Mouse (Mus musculus): ENCODE results near the gene Ifnlr1. TPM values are rescaled to one million over a fixed set of nuclear protein-coding genes. Genes with fewer than 3 reads are reported as not detected.

The Ifnlr1 gene
- polyA plus RNA-seq, 1 experiment from 2014 or later: 1.8 TPM

- H3K9ac ChIP-seq: no peak overlapping the region
- no peak overlapping the region for H3K4me3 ChIP-seq (replicated peaks)
- H3K27ac ChIP-seq (replicated peaks): no peak overlapping the region; the same call in 1 of the 2 replicates
- peaks cover 33% of the 10 kb centered on the region for H3K4me1 ChIP-seq
- no peaks in the 10 kb centered on the region for H3K36me3 ChIP-seq
- no peak overlapping the region for H3K4me2 ChIP-seq (replicated peaks)
- no peaks in the 10 kb centered on the region for H3K9me3 ChIP-seq (replicated peaks)
- no peak for ATAC-seq (ENCODE audit: insufficient number of reproducible peaks, low FRiP score, low TSS enrichment, low read depth)
- WGBS: 74% methylated on average over 6 of the region's 6 CpGs
- no peaks in the 10 kb centered on the region for H3K27me3 ChIP-seq
These were observed 24.1 kb upstream of the Ifnlr1 start for GRCm38 (mm10) chr4:135661994-135662393.

- no peak for ATAC-seq (ENCODE audit: insufficient number of reproducible peaks, low FRiP score, low TSS enrichment, low read depth)
- 67% methylated on average over 6 of the region's 6 CpGs for WGBS
- Histone ChIP-seq H3K9me3 (replicated peaks) (no peaks in the 10 kb centered on the region), H3K4me2 (replicated peaks) (no peak overlapping the region), H3K27me3 (no peaks in the 10 kb centered on the region), H3K9ac (no peak overlapping the region), H3K36me3 (no peaks in the 10 kb centered on the region), H3K4me1 (peaks cover 18% of the 10 kb centered on the region), H3K27ac (replicated peaks) (no peak overlapping the region), H3K4me3 (replicated peaks) (no peak overlapping the region)
These were observed 21.4 kb upstream of the Ifnlr1 start for GRCm38 (mm10) chr4:135664656-135665055.

GRCm38 (mm10) chr4:135666192-135666975 lies 19.7 kb upstream of the Ifnlr1 start:
- Histone ChIP-seq H3K27me3 (no peaks in the 10 kb centered on the region), H3K27ac (replicated peaks) (no peak overlapping the region), H3K4me1 (peaks cover 13% of the 10 kb centered on the region), H3K9me3 (replicated peaks) (no peaks in the 10 kb centered on the region), H3K9ac (no peak overlapping the region), H3K4me2 (replicated peaks) (no peak overlapping the region), H3K4me3 (replicated peaks) (no peak overlapping the region), H3K36me3 (no peaks in the 10 kb centered on the region)
- WGBS: 58% methylated on average over 17 of the region's 17 CpGs
- no peak for ATAC-seq (ENCODE audit: insufficient number of reproducible peaks, low FRiP score, low TSS enrichment, low read depth)

- Histone ChIP-seq H3K4me2 (replicated peaks) (no peak overlapping the region), H3K9me3 (replicated peaks) (no peaks in the 10 kb centered on the region)
- ATAC-seq (ENCODE audit: insufficient number of reproducible peaks, low FRiP score, low TSS enrichment, low read depth): no peak
These were observed 18.7 kb upstream of the Ifnlr1 start for GRCm38 (mm10) chr4:135667266-135667844.

GRCm38 (mm10) chr4:135673507-135673906 lies 12.6 kb upstream of the Ifnlr1 start:
- Histone ChIP-seq H3K9ac (no peak overlapping the region), H3K9me3 (replicated peaks) (no peaks in the 10 kb centered on the region), H3K4me2 (replicated peaks) (no peak overlapping the region), H3K4me1 (peaks cover 5% of the 10 kb centered on the region; the same call in 1 of the 2 replicates), H3K36me3 (no peaks in the 10 kb centered on the region), H3K4me3 (replicated peaks) (no peak overlapping the region), H3K27me3 (no peaks in the 10 kb centered on the region), H3K27ac (replicated peaks) (no peak overlapping the region)
- ATAC-seq (ENCODE audit: insufficient number of reproducible peaks, low FRiP score, low TSS enrichment, low read depth): no peak
- 69% methylated on average over 3 of the region's 3 CpGs for WGBS

More at GRCm38 (mm10) chr4:135667266-135667844, 18.7 kb upstream of the Ifnlr1 start:
- Histone ChIP-seq H3K4me3 (replicated peaks) (no peak overlapping the region), H3K27me3 (no peaks in the 10 kb centered on the region), H3K9ac (no peak overlapping the region), H3K36me3 (no peaks in the 10 kb centered on the region), H3K27ac (replicated peaks) (no peak overlapping the region), H3K4me1 (peaks cover 8% of the 10 kb centered on the region; the same call in 1 of the 2 replicates)
- 16% methylated on average over 16 of the region's 16 CpGs for WGBS

- H3K36me3 ChIP-seq: no peaks in the 10 kb centered on the region
- 49% methylated on average over 9 of the region's 9 CpGs for whole genome bisulfite sequencing
- H3K4me3 ChIP-seq (replicated peaks): no peak overlapping the region
- no peak overlapping the region for H3K27ac ChIP-seq (replicated peaks)
- H3K9ac ChIP-seq: no peak overlapping the region
- no peaks in the 10 kb centered on the region for H3K9me3 ChIP-seq (replicated peaks)
- no peaks in the 10 kb centered on the region for H3K27me3 ChIP-seq
- H3K4me1 ChIP-seq: peaks cover 5% of the 10 kb centered on the region; the same call in 1 of the 2 replicates
- no peak overlapping the region for H3K4me2 ChIP-seq (replicated peaks)
- no peak for ATAC-seq (ENCODE audit: insufficient number of reproducible peaks, low FRiP score, low TSS enrichment, low read depth)
These were observed 11.1 kb upstream of the Ifnlr1 start for GRCm38 (mm10) chr4:135674993-135675392.

GRCm38 (mm10) chr4:135676476-135676875 lies 9.6 kb upstream of the Ifnlr1 start:
- no peaks in the 10 kb centered on the region for H3K9me3 ChIP-seq (replicated peaks)
- no peak overlapping the region for H3K27ac ChIP-seq (replicated peaks)
- WGBS: 83% methylated on average over 5 of the region's 5 CpGs
- H3K9ac ChIP-seq: no peak overlapping the region
- H3K4me1 ChIP-seq: peaks cover 5% of the 10 kb centered on the region; the same call in 1 of the 2 replicates
- no peak overlapping the region for H3K4me3 ChIP-seq (replicated peaks)
- no peak for ATAC-seq (ENCODE audit: insufficient number of reproducible peaks, low FRiP score, low TSS enrichment, low read depth)
- no peaks in the 10 kb centered on the region for H3K27me3 ChIP-seq
- H3K36me3 ChIP-seq: no peaks in the 10 kb centered on the region
- H3K4me2 ChIP-seq (replicated peaks): no peak overlapping the region

- ATAC-seq (ENCODE audit: insufficient number of reproducible peaks, low FRiP score, low TSS enrichment, low read depth): no peak
- Histone ChIP-seq H3K4me2 (replicated peaks) (no peak overlapping the region), H3K27ac (replicated peaks) (no peak overlapping the region), H3K9ac (no peak overlapping the region), H3K27me3 (peaks cover 4% of the 10 kb centered on the region), H3K4me3 (replicated peaks) (no peak overlapping the region), H3K4me1 (peaks cover 7% of the 10 kb centered on the region; the same call in 1 of the 2 replicates), H3K36me3 (no peaks in the 10 kb centered on the region), H3K9me3 (replicated peaks) (no peaks in the 10 kb centered on the region)
- 51% methylated on average over 4 of the region's 4 CpGs for WGBS
These were observed 6.8 kb upstream of the Ifnlr1 start for GRCm38 (mm10) chr4:135679316-135679715.

GRCm38 (mm10) chr4:135681789-135682188 lies 4.3 kb upstream of the Ifnlr1 start:
- ATAC-seq (ENCODE audit: insufficient number of reproducible peaks, low FRiP score, low TSS enrichment, low read depth): no peak
- no peaks in the 10 kb centered on the region for H3K9me3 ChIP-seq (replicated peaks)
- H3K4me1 ChIP-seq: peaks cover 7% of the 10 kb centered on the region; the same call in 1 of the 2 replicates
- no peak overlapping the region for H3K4me3 ChIP-seq (replicated peaks)
- no peaks in the 10 kb centered on the region for H3K36me3 ChIP-seq
- no peak overlapping the region for H3K9ac ChIP-seq
- WGBS: 73% methylated on average over 5 of the region's 5 CpGs
- no peak overlapping the region for H3K27ac ChIP-seq (replicated peaks)
- H3K27me3 ChIP-seq: peaks cover 15% of the 10 kb centered on the region
- H3K4me2 ChIP-seq (replicated peaks): no peak overlapping the region

GRCm38 (mm10) chr4:135683553-135683952 lies 2.5 kb upstream of the Ifnlr1 start:
- Histone ChIP-seq H3K36me3 (no peaks in the 10 kb centered on the region), H3K4me3 (replicated peaks) (no peak overlapping the region), H3K27ac (replicated peaks) (no peak overlapping the region), H3K4me1 (peaks cover 7% of the 10 kb centered on the region; the same call in 1 of the 2 replicates), H3K4me2 (replicated peaks) (no peak overlapping the region), H3K9me3 (replicated peaks) (no peaks in the 10 kb centered on the region), H3K27me3 (peaks cover 31% of the 10 kb centered on the region), H3K9ac (no peak overlapping the region)
- 21% methylated on average over 4 of the region's 4 CpGs for WGBS
- no peak for ATAC-seq (ENCODE audit: insufficient number of reproducible peaks, low FRiP score, low TSS enrichment, low read depth)

- no peak overlapping the region for H3K27ac ChIP-seq (replicated peaks)
- no peaks in the 10 kb centered on the region for H3K36me3 ChIP-seq
- peaks cover 7% of the 10 kb centered on the region; the same call in 1 of the 2 replicates for H3K4me1 ChIP-seq
- no peak overlapping the region for H3K4me2 ChIP-seq (replicated peaks)
- no peak overlapping the region for H3K9ac ChIP-seq
- H3K9me3 ChIP-seq (replicated peaks): no peaks in the 10 kb centered on the region
- ATAC-seq (ENCODE audit: insufficient number of reproducible peaks, low FRiP score, low TSS enrichment, low read depth): no peak
- 27% methylated on average over 3 of the region's 3 CpGs for WGBS
- H3K4me3 ChIP-seq (replicated peaks): no peak overlapping the region
- H3K27me3 ChIP-seq: peaks cover 33% of the 10 kb centered on the region
These were observed 1.4 kb upstream of the Ifnlr1 start for GRCm38 (mm10) chr4:135684731-135685130.
